Mouse (Mus musculus): Measurements from ENCODE around the gene Capn10. TPM values are rescaled to one million over a fixed set of nuclear protein-coding genes. Genes with fewer than 3 reads are reported as not detected.

Gene Capn10
- polyA plus RNA-seq (2012; rRNA removed) = 64.1 and 73.4 TPM in 2 replicates

DNA sequence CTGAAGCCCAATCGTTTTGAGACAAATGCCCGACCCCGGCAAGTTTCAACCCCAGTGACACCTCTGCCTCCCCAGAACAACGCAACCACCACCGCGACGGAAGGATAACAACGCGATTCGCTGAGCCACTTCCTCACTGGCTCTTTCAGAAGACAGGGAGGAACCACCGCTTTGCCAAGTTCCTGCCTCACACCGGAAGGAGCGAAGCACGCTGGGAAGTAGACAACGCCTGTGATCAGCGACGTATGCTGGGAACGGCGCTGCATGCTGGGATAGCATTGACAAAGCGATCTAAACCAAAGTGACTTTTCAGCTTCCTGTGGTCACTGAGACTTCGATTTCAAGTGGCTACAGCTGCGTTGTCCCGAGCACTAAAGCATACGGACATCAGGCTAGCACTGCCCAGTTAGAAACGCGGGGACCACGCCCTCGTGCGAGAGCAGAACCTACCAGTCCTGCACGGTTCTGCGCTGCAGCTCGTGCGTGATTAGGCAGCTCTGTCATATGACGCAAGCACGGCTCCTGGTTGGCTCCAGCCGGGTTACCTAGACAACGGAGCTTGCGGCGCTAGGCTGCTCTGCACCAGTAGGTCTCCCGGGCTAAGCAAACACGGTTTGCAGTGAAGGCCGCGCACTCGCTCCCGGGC, at the start of gene Capn10:
TSS of gene Capn10 (plus strand) at position 195 of the 646 bp plus-strand sequence.
- peak; percentile 100 for DNase-seq (ENCODE audit: low read depth)
- TF ChIP-seq CTCF (IDR thresholded peaks at IDR 0.05; ENCODE audit: borderline replicate concordance, extremely low read depth, insufficient read depth, insufficient read length) (no peak), POLR2A (IDR thresholded peaks at IDR 0.05; ENCODE audit: borderline replicate concordance, extremely low read depth, insufficient read depth, insufficient read length, poor library complexity, severe bottlenecking) (peak; percentile 45; the same call in 1 of the 2 replicates)

GRCm38 (mm10) chr1:92888901-92889655, 45.1 kb upstream of the Capn10 start:
- TF ChIP-seq POLR2A (IDR thresholded peaks at IDR 0.05; ENCODE audit: borderline replicate concordance, extremely low read depth, insufficient read depth, insufficient read length, poor library complexity, severe bottlenecking) (no peak), CTCF (IDR thresholded peaks at IDR 0.05; ENCODE audit: borderline replicate concordance, extremely low read depth, insufficient read depth, insufficient read length) (no peak)

DNA sequence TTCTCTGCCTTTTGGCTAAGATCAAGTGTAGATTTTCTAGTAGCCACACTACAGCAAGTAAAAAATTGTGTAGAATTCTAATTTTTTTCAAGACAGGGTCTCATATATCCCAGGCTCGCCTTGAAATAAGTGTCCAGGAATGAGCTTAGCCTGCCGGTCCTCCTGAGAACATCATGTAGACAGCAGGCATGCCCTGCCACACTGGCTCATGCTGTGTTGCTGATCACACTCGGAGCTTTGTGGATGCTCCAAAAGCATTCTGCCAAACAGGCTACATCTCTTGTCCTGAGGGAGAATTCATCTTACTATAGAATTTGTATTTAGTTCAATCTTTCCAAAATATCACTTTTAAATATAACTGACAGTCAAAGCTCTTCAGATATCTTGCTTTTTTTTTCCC, 41.4 kb upstream of the Capn10 start:
- no peak for TF ChIP-seq POLR2A (IDR thresholded peaks at IDR 0.05; ENCODE audit: borderline replicate concordance, extremely low read depth, insufficient read depth, insufficient read length, poor library complexity, severe bottlenecking)
- TF ChIP-seq CTCF (IDR thresholded peaks at IDR 0.05; ENCODE audit: borderline replicate concordance, extremely low read depth, insufficient read depth, insufficient read length) = no peak
- DNase-seq (ENCODE audit: low read depth) = no peak

More at GRCm38 (mm10) chr1:92888901-92889655, 45.1 kb upstream of the Capn10 start:
- DNase-seq (ENCODE audit: low read depth) = no peak

GRCm38 (mm10) chr1:92893896-92894295, 40.3 kb upstream of the Capn10 start:
- TF ChIP-seq POLR2A (IDR thresholded peaks at IDR 0.05; ENCODE audit: borderline replicate concordance, extremely low read depth, insufficient read depth, insufficient read length, poor library complexity, severe bottlenecking) (no peak), CTCF (IDR thresholded peaks at IDR 0.05; ENCODE audit: borderline replicate concordance, extremely low read depth, insufficient read depth, insufficient read length) (no peak)
- no peak for DNase-seq (ENCODE audit: low read depth)

DNA sequence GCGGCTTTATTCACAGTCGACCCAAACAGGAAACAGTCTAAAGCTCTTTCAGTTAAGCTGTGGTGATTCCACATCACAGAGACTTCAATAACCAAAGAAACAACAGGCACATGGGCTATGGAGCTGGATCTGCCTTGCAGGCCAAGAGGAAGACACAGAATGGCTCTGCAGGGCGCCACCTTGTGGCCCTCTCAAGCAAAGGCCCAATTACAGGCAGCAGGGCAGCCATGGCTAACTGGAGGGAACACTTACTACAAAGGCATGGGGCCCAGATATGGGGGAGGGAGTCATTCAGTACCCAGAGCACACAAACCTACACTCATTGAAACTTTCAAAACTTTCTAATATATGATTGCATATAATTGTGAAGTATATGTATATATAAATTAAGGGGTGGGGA, 39.1 kb upstream of the Capn10 start:
- peak; percentile 91 for DNase-seq (ENCODE audit: low read depth)
- TF ChIP-seq POLR2A (IDR thresholded peaks at IDR 0.05; ENCODE audit: borderline replicate concordance, extremely low read depth, insufficient read depth, insufficient read length, poor library complexity, severe bottlenecking) (no peak), CTCF (IDR thresholded peaks at IDR 0.05; ENCODE audit: borderline replicate concordance, extremely low read depth, insufficient read depth, insufficient read length) (peak; percentile 97)

DNA sequence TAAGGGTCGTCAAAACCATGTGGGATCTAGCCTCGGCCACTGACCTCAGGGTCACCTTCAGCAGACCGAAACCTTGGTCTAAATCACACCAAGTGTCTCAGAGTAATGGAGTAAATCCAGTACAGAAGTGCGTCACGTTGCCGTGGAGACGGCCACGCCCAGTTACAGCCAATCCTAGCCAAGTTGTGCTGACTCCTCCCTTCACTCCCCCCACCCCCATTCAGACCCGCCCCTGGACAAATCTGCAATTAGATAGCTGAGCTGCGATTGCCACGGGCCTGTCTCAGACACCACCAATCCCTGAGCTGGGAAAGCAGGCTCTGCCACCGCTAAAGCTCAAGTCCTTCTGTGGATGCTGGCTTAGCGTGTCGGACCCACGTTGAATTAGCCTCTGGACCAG, 31.4 kb upstream of the Capn10 start, which contains the start of gene Ankmy1:
TSS of gene Ankmy1 (minus strand) at position 121 of the 400 bp plus-strand sequence.
- TF ChIP-seq CTCF (IDR thresholded peaks at IDR 0.05; ENCODE audit: borderline replicate concordance, extremely low read depth, insufficient read depth, insufficient read length) (no peak), POLR2A (IDR thresholded peaks at IDR 0.05; ENCODE audit: borderline replicate concordance, extremely low read depth, insufficient read depth, insufficient read length, poor library complexity, severe bottlenecking) (no peak)
- peak; percentile 82 for DNase-seq (ENCODE audit: low read depth)

- TF ChIP-seq POLR2A (IDR thresholded peaks at IDR 0.05; ENCODE audit: borderline replicate concordance, extremely low read depth, insufficient read depth, insufficient read length, poor library complexity, severe bottlenecking) = no peak
- no peak for TF ChIP-seq CTCF (IDR thresholded peaks at IDR 0.05; ENCODE audit: borderline replicate concordance, extremely low read depth, insufficient read depth, insufficient read length)
Observed at GRCm38 (mm10) chr1:92903627-92904026, 30.5 kb upstream of the Capn10 start.

DNA sequence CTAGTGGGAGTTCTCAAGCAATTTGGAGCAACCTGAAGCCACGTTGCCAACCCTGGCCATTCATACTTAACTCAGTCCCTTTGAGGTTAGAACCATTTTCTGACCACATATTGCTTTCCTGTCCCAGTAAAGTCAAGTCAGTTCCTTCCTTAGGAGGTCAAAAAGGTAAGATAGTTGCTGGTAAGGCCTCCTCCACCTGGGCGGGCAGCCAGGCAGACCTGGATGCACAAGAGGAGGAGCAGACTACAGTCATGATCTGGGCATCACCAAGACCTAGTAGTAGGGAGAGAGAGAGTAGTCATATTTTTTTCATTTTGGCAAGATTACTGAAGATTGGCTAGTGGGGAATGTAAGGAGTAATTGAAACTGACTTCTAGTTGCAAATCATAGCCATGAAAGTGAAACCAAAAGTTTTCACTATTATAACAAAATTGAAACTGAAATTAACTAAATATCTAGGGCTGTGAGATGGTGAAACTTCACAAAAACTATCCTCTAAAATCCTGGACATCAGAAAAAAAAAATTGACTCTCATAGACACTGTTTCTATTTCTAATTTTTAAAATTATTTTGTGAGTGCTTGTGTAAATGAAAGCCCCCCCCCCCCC, 28.4 kb upstream of the Capn10 start:
- TF ChIP-seq CTCF (IDR thresholded peaks at IDR 0.05; ENCODE audit: borderline replicate concordance, extremely low read depth, insufficient read depth, insufficient read length) (no peak), POLR2A (IDR thresholded peaks at IDR 0.05; ENCODE audit: borderline replicate concordance, extremely low read depth, insufficient read depth, insufficient read length, poor library complexity, severe bottlenecking) (no peak)
- no peak for DNase-seq (ENCODE audit: low read depth)

More at GRCm38 (mm10) chr1:92903627-92904026, 30.5 kb upstream of the Capn10 start:
- peak; percentile 74 for DNase-seq (ENCODE audit: low read depth)

DNA sequence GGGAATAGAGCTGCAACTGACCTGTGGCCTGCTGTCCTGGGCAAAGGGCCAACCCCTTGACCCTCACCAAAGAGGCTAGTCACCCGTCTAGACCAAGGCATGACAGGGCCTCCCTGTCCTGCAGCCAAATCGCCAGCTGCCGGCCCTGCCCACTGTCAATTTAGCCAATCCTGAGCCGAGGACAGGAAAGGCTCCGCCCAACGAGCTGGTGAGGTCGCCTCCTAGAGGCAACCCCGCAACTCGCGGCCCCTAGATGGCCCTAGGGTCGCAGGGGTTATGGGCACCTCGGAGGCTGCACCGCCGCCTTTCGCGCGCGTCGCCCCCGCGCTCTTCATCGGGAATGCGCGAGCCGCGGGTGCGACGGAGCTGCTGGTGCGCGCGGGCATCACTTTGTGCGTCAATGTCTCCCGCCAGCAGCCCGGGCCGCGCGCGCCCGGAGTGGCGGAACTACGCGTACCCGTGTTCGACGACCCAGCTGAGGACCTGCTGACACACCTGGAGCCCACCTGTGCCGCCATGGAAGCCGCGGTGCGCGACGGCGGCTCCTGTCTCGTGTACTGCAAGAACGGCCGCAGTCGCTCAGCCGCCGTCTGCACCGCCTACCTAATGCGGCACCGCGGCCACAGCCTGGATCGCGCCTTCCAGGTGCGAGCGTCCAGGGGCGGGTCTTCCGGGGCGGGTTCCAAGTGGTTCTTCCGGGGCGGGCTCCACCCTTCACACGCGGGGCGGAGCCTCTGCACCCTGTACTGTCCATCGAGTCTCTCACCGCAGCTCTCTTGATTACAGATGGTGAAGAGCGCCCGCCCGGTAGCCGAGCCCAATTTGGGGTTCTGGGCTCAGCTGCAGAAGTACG, 27.2 kb upstream of the Capn10 start, which contains the start of gene Dusp28:
TSS of gene Dusp28 (plus strand) at position 203 of the 853 bp plus-strand sequence.
- peak; percentile 94 for DNase-seq (ENCODE audit: low read depth)
- TF ChIP-seq POLR2A (IDR thresholded peaks at IDR 0.05; ENCODE audit: borderline replicate concordance, extremely low read depth, insufficient read depth, insufficient read length, poor library complexity, severe bottlenecking) (peak; percentile 52), CTCF (IDR thresholded peaks at IDR 0.05; ENCODE audit: borderline replicate concordance, extremely low read depth, insufficient read depth, insufficient read length) (peak; percentile 41; the same call in 1 of the 2 replicates)

DNA sequence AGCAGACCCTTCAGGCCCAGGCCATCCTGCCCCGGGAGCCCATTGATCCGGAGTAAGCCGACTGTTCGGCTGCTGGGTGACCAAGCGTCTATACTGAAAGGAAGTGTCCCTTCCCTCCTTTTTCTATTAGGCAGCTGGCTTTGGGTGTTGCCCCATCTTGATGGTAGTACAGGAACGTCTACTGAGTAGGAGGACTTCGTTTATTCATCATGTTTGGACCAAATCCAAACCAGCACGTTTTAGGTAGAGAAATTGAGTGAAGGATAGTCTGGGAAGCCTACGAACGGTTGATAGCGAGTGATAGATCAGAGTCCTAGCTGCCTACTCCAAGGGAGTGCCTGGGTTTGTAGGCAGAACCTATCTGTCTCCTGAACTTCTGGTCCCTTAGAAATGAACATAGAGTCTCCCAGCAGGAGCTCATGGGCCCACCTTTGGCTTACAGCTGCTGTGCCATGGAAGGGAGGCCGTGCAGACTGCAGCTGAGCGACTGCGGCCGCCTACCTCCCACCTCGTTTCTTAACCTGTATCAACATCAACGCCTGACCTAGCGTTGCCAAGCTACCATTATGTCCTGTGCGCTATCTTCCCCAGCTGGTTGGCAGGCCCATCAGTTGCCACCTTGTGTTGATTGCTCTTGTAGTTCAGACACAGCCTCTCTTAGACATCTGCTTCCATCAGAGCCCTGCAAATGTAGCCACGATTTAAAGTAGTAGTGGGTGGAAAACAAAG, 26.4 kb upstream of the Capn10 start:
- TF ChIP-seq POLR2A (IDR thresholded peaks at IDR 0.05; ENCODE audit: borderline replicate concordance, extremely low read depth, insufficient read depth, insufficient read length, poor library complexity, severe bottlenecking) = no peak
- TF ChIP-seq CTCF (IDR thresholded peaks at IDR 0.05; ENCODE audit: borderline replicate concordance, extremely low read depth, insufficient read depth, insufficient read length) = no peak
- no peak for DNase-seq (ENCODE audit: low read depth)

All from brain, embryonic 14.5 days (tissue).